Mouse (Mus musculus) right cerebral cortex, adult 18-20 months (tissue): Measurements from ENCODE around the gene Carhsp1.

Source experiments
- DNase-seq: peaks from one replicate; pipeline ENCODE4 v3.0.0; 2022; ENCODE audit warnings: mixed read lengths

Gene Carhsp1

GRCm38 (mm10) chr16:8674165-8674564, 2.2 kb upstream of the Carhsp1 start:
- DNase-seq: no peak

GRCm38 (mm10) chr16:8673343-8673742, 1.4 kb upstream of the Carhsp1 start:
- no peak for DNase-seq

- DNase-seq: no peak
Observed at GRCm38 (mm10) chr16:8672811-8673210, 856 bp upstream of the Carhsp1 start.

GRCm38 (mm10) chr16:8672350-8672687, 364 bp upstream of the Carhsp1 start:
- DNase-seq: no peak

- DNase-seq: no peak
Observed at GRCm38 (mm10) chr16:8670041-8671035, 1.6 kb downstream of the Carhsp1 start.

- no peak for DNase-seq
Observed at GRCm38 (mm10) chr16:8669432-8669831, 2.5 kb downstream of the Carhsp1 start.

- DNase-seq: no peak
Observed at GRCm38 (mm10) chr16:8668386-8668785, 3.6 kb downstream of the Carhsp1 start.

- DNase-seq: no peak
Observed at GRCm38 (mm10) chr16:8667814-8668213, 4.1 kb downstream of the Carhsp1 start.

GRCm38 (mm10) chr16:8667261-8667660, 4.7 kb downstream of the Carhsp1 start:
- DNase-seq: no peak

- no peak for DNase-seq
Observed at GRCm38 (mm10) chr16:8666452-8666851, 5.5 kb downstream of the Carhsp1 start.

- DNase-seq: no peak
Observed at GRCm38 (mm10) chr16:8665367-8665766, 6.6 kb downstream of the Carhsp1 start.

- DNase-seq: peak; percentile 20
Observed at GRCm38 (mm10) chr16:8663606-8664539, 8.1 kb downstream of the Carhsp1 start.

GRCm38 (mm10) chr16:8663022-8663421, 8.9 kb downstream of the Carhsp1 start:
- DNase-seq: no peak

- DNase-seq: no peak
Observed at GRCm38 (mm10) chr16:8658764-8659163, 13.2 kb downstream of the Carhsp1 start.

- DNase-seq: no peak
Observed at GRCm38 (mm10) chr16:8658349-8658748, 13.6 kb downstream of the Carhsp1 start.

GRCm38 (mm10) chr16:8656256-8656655, 15.7 kb downstream of the Carhsp1 start:
- no peak for DNase-seq

GRCm38 (mm10) chr16:8655599-8655998, 16.4 kb downstream of the Carhsp1 start:
- DNase-seq: no peak

GRCm38 (mm10) chr16:8655108-8655507, 16.8 kb downstream of the Carhsp1 start:
- DNase-seq: no peak

GRCm38 (mm10) chr16:8650007-8650406, 21.9 kb downstream of the Carhsp1 start:
- DNase-seq: no peak

- no peak for DNase-seq
Observed at GRCm38 (mm10) chr16:8645546-8645945, 26.4 kb downstream of the Carhsp1 start.

GRCm38 (mm10) chr16:8643855-8644254, 28.1 kb downstream of the Carhsp1 start:
- DNase-seq: peak; percentile 30

GRCm38 (mm10) chr16:8639466-8640191, 32.3 kb downstream of the Carhsp1 start:
- no peak for DNase-seq

- DNase-seq: no peak
Observed at GRCm38 (mm10) chr16:8638131-8638530, 33.8 kb downstream of the Carhsp1 start.
